Mouse (Mus musculus): ENCODE data around the gene Crxos. TPM values are rescaled to one million over a fixed set of nuclear protein-coding genes. Genes with fewer than 3 reads are reported as not detected.

Gene Crxos
- polyA plus RNA-seq, 1 experiment, result not detected

- Histone ChIP-seq H3K4me3 (ENCODE audit: insufficient read depth, poor library complexity, severe bottlenecking) (peak overlapping the region; percentile 72), H3ac (ENCODE audit: control insufficient read depth, insufficient read length, low read depth) (peak overlapping the region; percentile 78), H3K36me3 (ENCODE audit: control insufficient read depth, insufficient read depth) (peaks cover 21% of the 10 kb centered on the region), H3K27me3 (ENCODE audit: control insufficient read depth, insufficient read depth, insufficient read length) (no peaks in the 10 kb centered on the region), H3K79me2 (ENCODE audit: control insufficient read depth, insufficient read depth) (peaks cover 32% of the 10 kb centered on the region), H3K79me3 (ENCODE audit: low read depth) (peaks cover 24% of the 10 kb centered on the region)
- TF ChIP-seq USF1 (IDR thresholded peaks at IDR 0.05; ENCODE audit: low read depth), result peak; percentile 95
- no peak for TF ChIP-seq MAX (IDR thresholded peaks at IDR 0.05)
Observed at GRCm38 (mm10) chr7:15921796-15922195, 39.4 kb downstream of the Crxos start.

DNA sequence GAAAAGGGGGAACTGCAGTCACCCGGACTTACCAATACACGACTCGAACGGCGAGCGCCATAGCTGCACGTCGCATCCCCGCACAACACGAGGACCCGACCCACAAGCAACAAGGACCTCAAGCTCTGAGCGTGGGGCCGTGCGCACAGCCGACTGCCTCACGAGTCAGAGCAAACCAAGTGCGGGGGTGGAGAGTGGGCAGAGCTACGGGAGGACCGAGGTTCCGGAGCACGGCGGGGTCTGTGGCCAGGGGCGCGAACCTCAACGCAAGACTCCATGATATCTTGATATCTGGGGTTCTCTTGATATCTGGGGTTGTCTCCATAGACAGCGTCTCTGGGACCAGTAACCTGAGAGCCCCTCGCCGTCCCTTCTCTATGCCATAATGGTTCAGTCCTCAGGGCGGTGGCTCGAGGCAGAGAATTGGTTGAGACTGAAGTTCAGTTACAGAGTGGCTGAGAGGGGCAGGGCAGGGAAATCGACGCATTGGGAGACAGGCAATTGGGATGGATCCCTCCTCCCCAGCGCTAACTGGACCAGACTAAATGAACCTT, 39.9 kb downstream of the Crxos start, which contains the start of gene Selenow:
Selenow (minus strand) TSS at position 183 of the 554 bp plus-strand sequence.
- H3K79me2 ChIP-seq (ENCODE audit: control insufficient read depth, insufficient read depth), result peaks cover 32% of the 10 kb centered on the region
- peaks cover 24% of the 10 kb centered on the region for H3K79me3 ChIP-seq (ENCODE audit: low read depth)
- peaks cover 17% of the 10 kb centered on the region for H3K36me3 ChIP-seq (ENCODE audit: control insufficient read depth, insufficient read depth)
- H3K4me3 ChIP-seq (ENCODE audit: insufficient read depth, poor library complexity, severe bottlenecking), result peak within 1 kb of the TSS; percentile 72
- peak within 1 kb of the TSS; percentile 78 for H3ac ChIP-seq (ENCODE audit: control insufficient read depth, insufficient read length, low read depth)
- TF ChIP-seq MAX (IDR thresholded peaks at IDR 0.05), result peak; percentile 37
- no peak for TF ChIP-seq USF1 (IDR thresholded peaks at IDR 0.05; ENCODE audit: low read depth)
- H3K27me3 ChIP-seq (ENCODE audit: control insufficient read depth, insufficient read depth, insufficient read length), result no peaks in the 10 kb centered on the region

GRCm38 (mm10) chr7:15929910-15930309, 47.5 kb downstream of the Crxos start:
- Histone ChIP-seq H3K36me3 (ENCODE audit: control insufficient read depth, insufficient read depth) (no peaks in the 10 kb centered on the region), H3K4me3 (ENCODE audit: insufficient read depth, poor library complexity, severe bottlenecking) (no peak overlapping the region), H3K79me2 (ENCODE audit: control insufficient read depth, insufficient read depth) (no peaks in the 10 kb centered on the region), H3K79me3 (ENCODE audit: low read depth) (no peaks in the 10 kb centered on the region), H3ac (ENCODE audit: control insufficient read depth, insufficient read length, low read depth) (no peak overlapping the region), H3K27me3 (ENCODE audit: control insufficient read depth, insufficient read depth, insufficient read length) (no peaks in the 10 kb centered on the region)
- TF ChIP-seq CTCF (IDR thresholded peaks at IDR 0.05; ENCODE audit: control insufficient read depth, insufficient read depth, insufficient read length) (peak; percentile 77), MYOG (IDR thresholded peaks at IDR 0.05; ENCODE audit: control insufficient read depth, extremely low read depth, insufficient read length) (no peak), FOSL1 (IDR thresholded peaks at IDR 0.05; ENCODE audit: insufficient read depth, low read length, poor library complexity, severe bottlenecking) (no peak), CEBPB (IDR thresholded peaks at IDR 0.05; ENCODE audit: low read depth) (no peak)

- no peaks in the 10 kb centered on the region for H3K79me2 ChIP-seq (ENCODE audit: control insufficient read depth, insufficient read depth)
- no peak overlapping the region for H3ac ChIP-seq (ENCODE audit: control insufficient read depth, insufficient read length, low read depth)
- H3K27me3 ChIP-seq (ENCODE audit: control insufficient read depth, insufficient read depth, insufficient read length), result no peaks in the 10 kb centered on the region
- no peak for TF ChIP-seq FOSL1 (IDR thresholded peaks at IDR 0.05; ENCODE audit: insufficient read depth, low read length, poor library complexity, severe bottlenecking)
- TF ChIP-seq USF1 (IDR thresholded peaks at IDR 0.05; ENCODE audit: low read depth), result peak; percentile 41
- no peak overlapping the region for H3K4me3 ChIP-seq (ENCODE audit: insufficient read depth, poor library complexity, severe bottlenecking)
- no peaks in the 10 kb centered on the region for H3K36me3 ChIP-seq (ENCODE audit: control insufficient read depth, insufficient read depth)
- no peaks in the 10 kb centered on the region for H3K79me3 ChIP-seq (ENCODE audit: low read depth)
Observed at GRCm38 (mm10) chr7:15930543-15930942, 48.1 kb downstream of the Crxos start.

GRCm38 (mm10) chr7:15931635-15932034, 49.2 kb downstream of the Crxos start:
- TF ChIP-seq CEBPB (IDR thresholded peaks at IDR 0.05; ENCODE audit: low read depth) (no peak), FOSL1 (IDR thresholded peaks at IDR 0.05; ENCODE audit: insufficient read depth, low read length, poor library complexity, severe bottlenecking) (no peak), MYOD1 (IDR thresholded peaks at IDR 0.05; ENCODE audit: control insufficient read depth, insufficient read length, low read depth) (no peak), USF1 (IDR thresholded peaks at IDR 0.05; ENCODE audit: low read depth) (no peak)

DNA sequence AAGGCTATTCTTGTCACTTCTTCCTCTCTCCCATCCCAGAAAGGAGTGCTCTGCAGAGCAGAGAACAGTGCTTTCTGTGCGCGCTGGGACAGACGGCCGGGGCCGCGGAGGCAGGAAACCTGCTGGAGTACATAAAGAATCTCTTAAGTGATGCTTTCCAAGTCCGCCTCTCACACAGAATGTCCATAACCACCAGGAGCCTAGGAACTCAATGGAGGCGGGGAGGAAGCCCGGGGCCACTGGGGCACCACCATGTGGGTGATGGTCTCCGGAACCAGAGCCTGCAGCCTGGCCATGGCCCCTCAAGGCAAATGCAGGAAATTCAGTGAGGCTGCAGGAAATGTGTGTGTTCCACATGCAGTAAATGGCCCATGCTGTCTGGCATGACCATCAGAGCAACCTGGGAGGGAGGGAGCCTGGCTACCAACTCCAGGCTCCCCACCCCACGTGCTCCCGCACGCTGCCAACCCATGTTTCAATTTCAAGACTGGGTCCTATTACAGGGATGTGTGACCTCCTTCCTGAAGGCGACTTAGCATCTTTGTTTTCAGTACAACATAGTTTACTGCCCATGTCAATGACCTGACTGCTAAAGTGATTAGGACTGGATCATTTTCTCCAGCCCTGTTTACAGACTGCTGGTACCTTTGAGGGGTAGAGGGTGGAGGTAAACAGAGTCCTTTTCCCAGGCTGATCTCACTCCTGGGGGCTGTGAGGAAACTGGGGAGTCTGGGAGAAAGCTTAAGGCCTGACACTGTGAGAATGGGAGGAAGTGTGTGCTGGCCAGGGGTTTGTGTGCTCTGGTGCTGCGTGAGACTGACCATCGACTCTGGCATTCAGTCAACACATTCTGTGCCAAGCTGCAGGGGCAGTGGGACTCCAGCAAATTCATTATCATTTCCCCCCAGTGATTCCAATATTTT, 51.3 kb downstream of the Crxos start:
- Histone ChIP-seq H3K36me3 (ENCODE audit: control insufficient read depth, insufficient read depth) (peaks cover 13% of the 10 kb centered on the region), H3K79me2 (ENCODE audit: control insufficient read depth, insufficient read depth) (no peaks in the 10 kb centered on the region), H3ac (ENCODE audit: control insufficient read depth, insufficient read length, low read depth) (no peak overlapping the region), H3K79me3 (ENCODE audit: low read depth) (no peaks in the 10 kb centered on the region), H3K4me3 (ENCODE audit: insufficient read depth, poor library complexity, severe bottlenecking) (no peak overlapping the region), H3K27me3 (ENCODE audit: control insufficient read depth, insufficient read depth, insufficient read length) (no peaks in the 10 kb centered on the region)
- no peak for TF ChIP-seq MAX (IDR thresholded peaks at IDR 0.05)
- TF ChIP-seq MYOD1 (IDR thresholded peaks at IDR 0.05; ENCODE audit: control insufficient read depth, insufficient read length, low read depth), result no peak
- TF ChIP-seq MYOG (IDR thresholded peaks at IDR 0.05; ENCODE audit: control insufficient read depth, extremely low read depth, insufficient read length), result no peak
- TF ChIP-seq FOSL1 (IDR thresholded peaks at IDR 0.05; ENCODE audit: insufficient read depth, low read length, poor library complexity, severe bottlenecking), result no peak
- no peak for TF ChIP-seq CTCF (IDR thresholded peaks at IDR 0.05; ENCODE audit: control insufficient read depth, insufficient read depth, insufficient read length)
- TF ChIP-seq USF1 (IDR thresholded peaks at IDR 0.05; ENCODE audit: low read depth), result no peak
- no peak for TF ChIP-seq CEBPB (IDR thresholded peaks at IDR 0.05; ENCODE audit: low read depth)

More at GRCm38 (mm10) chr7:15931635-15932034, 49.2 kb downstream of the Crxos start:
- no peaks in the 10 kb centered on the region for H3K79me3 ChIP-seq (ENCODE audit: low read depth)
- H3K27me3 ChIP-seq (ENCODE audit: control insufficient read depth, insufficient read depth, insufficient read length), result no peaks in the 10 kb centered on the region
- H3K4me3 ChIP-seq (ENCODE audit: insufficient read depth, poor library complexity, severe bottlenecking), result no peak overlapping the region
- H3K79me2 ChIP-seq (ENCODE audit: control insufficient read depth, insufficient read depth), result no peaks in the 10 kb centered on the region
- peaks cover under 1% of the 10 kb centered on the region for H3K36me3 ChIP-seq (ENCODE audit: control insufficient read depth, insufficient read depth)
- H3ac ChIP-seq (ENCODE audit: control insufficient read depth, insufficient read length, low read depth), result no peak overlapping the region

Measured in C2C12 (cell line).